Mouse (Mus musculus): ENCODE measurements around the gene Mon2.

Gene Mon2

DNA sequence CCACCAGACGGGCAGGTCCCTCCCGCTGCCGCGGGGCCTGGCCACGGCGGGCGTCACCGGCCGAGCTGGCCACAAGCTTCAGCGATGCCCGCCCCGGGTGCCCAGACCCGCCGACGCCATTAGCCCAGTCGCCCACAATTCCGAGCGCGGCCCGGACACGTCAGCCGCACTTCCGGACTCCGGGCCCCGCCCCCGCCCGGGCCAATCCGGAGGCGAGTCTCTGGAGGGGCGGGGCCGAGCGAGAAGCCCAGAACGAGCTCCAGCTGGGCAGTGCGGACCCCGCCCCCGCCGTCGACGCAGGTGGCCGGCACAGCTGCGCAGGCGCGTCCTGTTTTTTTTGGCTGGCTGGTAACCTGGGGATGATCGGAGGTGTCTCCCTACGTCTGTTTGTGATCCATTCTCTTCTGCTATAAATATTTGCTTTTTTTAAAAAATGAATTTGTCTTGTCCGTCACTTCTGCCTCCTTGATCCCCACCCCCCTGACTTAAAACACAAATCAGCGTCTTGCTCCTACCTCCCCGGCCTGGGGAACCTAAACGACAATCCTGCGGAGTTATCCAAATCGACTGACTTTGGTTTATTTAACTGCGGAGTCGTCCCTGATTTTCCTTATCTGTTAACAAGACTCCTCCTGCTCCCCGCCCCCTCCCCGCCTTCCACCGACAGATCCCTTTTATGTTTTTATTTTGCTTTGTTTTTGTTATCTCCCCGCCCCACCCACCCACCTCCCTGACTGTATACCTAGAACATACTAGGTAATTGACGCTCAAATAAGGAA, at the start of gene Mon2:
TSS of gene Mon2 (minus strand) at position 261 of the 779 bp plus-strand sequence.
- DNase-seq (ENCODE audit: low spot score in 2 of 2): peak; percentile 95 to 97

DNA sequence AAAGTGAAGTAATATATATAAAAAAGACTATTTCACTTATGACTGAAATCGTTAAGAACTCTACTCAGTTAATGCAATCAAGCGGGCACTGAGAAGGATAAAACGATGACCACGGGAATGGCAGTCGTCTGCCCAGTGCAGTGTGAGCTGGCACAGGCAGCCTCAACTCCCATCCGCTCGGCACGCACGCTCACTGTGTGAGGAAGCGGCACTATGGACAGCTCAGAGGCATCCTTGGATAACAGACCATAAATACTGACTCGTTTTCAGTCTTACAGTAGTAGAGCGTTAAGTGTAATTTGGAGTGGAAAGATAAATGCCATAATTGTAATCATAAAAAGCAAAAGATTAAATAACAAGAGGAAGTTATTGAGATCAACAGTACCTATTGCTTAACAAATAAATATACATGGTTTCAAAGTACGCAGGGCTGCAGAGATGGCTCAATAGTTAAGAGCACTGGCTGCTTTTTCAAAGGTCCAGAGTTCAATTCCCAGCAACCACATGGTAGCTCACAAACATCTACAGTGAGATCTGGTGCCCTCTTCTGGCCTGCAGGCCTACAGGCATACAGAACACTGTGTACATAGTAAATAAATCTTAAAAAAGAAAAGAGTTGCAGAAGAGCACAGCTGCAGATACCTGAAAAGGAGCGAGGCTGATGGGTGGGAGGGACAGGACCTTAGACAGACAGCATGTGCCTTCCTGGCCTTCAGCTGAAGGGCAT, 44.5 kb upstream of the Mon2 start:
- DNase-seq (ENCODE audit: low spot score in 2 of 2): no peak

GRCm38 (mm10) chr10:123116861-123117260, 40.6 kb upstream of the Mon2 start:
- no peak for DNase-seq (ENCODE audit: low spot score in 2 of 2)

DNA sequence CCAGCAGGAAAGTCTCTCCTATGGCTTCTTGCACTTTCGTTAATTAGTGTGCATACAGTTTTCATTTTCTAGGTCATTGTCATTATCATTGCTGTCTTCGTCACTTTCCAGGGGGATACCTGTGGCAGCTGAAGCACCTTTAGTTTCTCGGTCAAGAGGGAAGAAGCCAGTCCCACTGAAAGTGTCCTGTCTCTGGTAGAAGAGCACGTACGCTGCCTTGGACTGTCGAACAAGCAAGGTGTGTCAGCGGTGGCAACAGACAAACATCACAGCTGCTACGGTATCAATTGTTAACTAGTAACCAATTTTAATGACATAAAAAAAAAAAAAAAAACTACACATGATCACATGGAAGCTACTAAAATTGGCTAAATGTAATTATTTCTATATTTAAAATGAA, 37.2 kb upstream of the Mon2 start:
- no peak for DNase-seq (ENCODE audit: low spot score in 2 of 2)

GRCm38 (mm10) chr10:123112787-123113168, 36.5 kb upstream of the Mon2 start:
- DNase-seq (ENCODE audit: low spot score in 2 of 2): no peak

GRCm38 (mm10) chr10:123112056-123112786, 35.9 kb upstream of the Mon2 start:
- DNase-seq (ENCODE audit: low spot score in 2 of 2): no peak

DNA sequence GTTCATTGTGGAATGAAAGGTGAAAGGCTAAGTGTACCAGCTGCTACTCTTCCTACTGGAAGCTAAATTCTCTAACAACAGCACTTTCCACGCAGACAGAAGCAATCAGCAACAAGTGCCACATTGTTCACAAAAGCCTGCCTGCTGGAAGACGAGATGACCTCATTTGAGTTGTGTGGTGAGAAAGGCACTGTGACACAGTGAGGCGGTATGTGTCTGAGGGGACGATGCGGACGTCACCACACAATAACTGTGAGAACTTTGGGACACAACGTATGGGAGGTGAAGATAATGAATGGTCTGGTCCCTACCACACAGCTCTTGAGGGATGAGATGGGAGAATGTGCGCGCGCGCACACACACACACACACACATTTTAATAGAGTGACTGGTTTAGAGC, 34.2 kb upstream of the Mon2 start:
- no peak for DNase-seq (ENCODE audit: low spot score in 2 of 2)

DNA sequence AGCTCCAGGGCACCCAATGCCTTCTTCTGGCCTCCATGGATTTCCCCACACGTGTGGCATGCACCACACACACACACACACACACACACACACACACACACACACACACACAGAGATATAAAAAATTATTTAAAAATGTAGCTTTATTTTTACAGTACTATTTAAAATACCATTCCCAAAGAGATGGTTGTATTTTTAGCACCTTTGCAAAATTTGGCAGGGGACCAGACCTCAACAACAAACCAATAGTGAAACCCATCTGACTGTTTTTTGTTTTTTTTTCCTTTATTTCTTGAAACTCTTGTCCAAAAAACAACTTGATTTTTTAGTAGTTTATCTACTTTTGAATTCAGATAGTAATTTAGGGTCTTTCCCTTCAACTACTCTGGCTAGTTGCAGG, 32.2 kb upstream of the Mon2 start:
- DNase-seq (ENCODE audit: low spot score in 2 of 2): no peak

- DNase-seq (ENCODE audit: low spot score in 2 of 2): no peak
Measured at GRCm38 (mm10) chr10:123108121-123108520, 31.8 kb upstream of the Mon2 start.

- no peak for DNase-seq (ENCODE audit: low spot score in 2 of 2)
Measured at GRCm38 (mm10) chr10:123101303-123101702, 25.0 kb upstream of the Mon2 start.

GRCm38 (mm10) chr10:123100584-123100983, 24.3 kb upstream of the Mon2 start:
- DNase-seq (ENCODE audit: low spot score in 2 of 2): no peak

GRCm38 (mm10) chr10:123094504-123094903, 18.2 kb upstream of the Mon2 start:
- DNase-seq (ENCODE audit: low spot score in 2 of 2): no peak

GRCm38 (mm10) chr10:123092577-123092976, 16.3 kb upstream of the Mon2 start:
- DNase-seq (ENCODE audit: low spot score in 2 of 2): no peak

DNA sequence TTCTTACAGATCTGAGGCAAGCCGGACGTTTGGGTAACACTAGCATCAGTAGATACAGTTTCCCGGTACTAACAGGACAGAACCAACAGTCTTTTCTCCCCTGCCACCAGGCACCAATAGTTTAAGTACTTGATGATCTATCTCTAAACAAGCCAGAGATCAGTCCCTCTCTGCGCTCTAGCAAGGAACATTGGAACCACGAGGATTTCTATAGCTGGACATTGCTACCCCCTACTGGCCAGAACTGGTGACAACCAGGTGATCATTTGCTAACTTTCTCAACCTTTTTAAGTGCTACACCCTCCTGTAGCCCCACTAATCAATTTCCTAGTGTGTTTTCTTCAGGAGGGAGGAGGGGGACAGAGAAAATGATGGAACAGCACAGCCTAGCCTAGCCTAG, 15.4 kb upstream of the Mon2 start:
- DNase-seq (ENCODE audit: low spot score in 2 of 2): no peak

DNA sequence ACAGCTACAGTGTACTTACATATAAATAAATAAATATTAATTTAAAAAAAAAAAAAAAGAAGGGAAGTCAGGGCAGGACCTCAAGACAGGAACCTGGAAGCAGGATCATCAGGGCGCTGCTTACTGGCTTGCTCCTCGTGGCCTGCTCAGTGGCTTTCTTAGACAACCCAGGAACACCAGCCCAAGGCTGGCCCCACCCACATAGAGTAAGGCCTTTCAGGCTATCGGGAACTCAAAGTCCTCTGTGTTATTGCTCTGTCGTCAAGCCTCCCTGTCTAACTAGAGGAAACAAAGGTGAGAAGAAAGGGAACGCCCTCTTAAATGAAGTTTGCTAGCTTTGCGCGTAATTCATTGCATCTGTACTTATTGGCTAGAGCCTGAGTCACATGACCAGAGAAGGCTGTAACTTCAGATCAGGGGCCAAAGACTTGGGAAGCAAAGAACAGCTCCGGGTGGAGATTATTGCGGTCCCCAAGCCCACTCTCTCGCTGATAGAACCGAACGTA, 13.2 kb upstream of the Mon2 start:
- no peak for DNase-seq (ENCODE audit: low spot score in 2 of 2)

GRCm38 (mm10) chr10:123086847-123087246, 10.5 kb upstream of the Mon2 start:
- DNase-seq (ENCODE audit: low spot score in 2 of 2): no peak

- no peak for DNase-seq (ENCODE audit: low spot score in 2 of 2)
Measured at GRCm38 (mm10) chr10:123084900-123085641, 8.8 kb upstream of the Mon2 start.

- no peak for DNase-seq (ENCODE audit: low spot score in 2 of 2)
Measured at GRCm38 (mm10) chr10:123084307-123084706, 8.0 kb upstream of the Mon2 start.

DNA sequence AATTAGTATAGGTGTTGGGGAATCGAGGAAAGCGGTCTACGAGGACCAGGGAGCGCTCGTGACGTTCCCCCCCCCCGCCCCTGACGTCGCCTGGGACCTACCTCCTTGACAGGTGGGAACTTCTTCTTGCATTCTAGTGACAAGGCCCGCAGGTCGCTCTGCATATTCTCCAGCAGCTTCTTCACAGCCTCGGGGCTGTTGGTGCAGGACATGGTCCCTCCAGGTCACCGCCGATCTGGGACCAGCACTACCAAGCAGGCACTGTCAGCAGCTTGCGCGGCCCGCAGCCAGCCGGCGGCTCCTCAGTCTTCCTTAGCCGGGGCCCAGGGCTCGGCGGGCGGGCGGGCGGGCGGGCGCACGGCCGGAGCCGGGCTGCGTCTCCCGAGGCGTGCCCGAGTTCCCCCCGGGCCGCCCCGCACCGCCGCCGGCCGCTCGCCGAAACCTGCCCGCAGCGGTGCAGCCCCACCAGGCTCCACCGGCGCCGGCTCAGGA, 508 bp downstream of the Mon2 start:
- DNase-seq (ENCODE audit: low spot score in 2 of 2): no peak

DNA sequence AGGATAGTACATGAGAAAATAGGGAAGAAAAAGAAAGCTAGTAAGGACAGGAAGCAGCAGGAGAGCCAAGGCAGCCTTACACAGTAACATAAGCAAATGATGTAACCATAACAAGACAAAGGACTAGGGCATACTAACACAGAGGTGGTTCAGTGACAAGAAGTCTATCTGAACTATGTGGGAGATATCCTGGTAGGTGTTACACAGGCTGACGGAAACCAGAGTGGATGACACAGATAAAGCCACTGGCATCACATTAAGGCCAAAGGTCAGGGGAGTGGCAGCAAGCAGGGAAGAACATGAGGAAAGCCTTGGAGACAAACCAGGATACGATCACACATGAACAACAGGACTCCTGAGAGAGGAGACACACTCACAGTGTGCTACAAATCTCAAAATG, 4.3 kb downstream of the Mon2 start:
- DNase-seq (ENCODE audit: low spot score in 2 of 2): no peak

DNA sequence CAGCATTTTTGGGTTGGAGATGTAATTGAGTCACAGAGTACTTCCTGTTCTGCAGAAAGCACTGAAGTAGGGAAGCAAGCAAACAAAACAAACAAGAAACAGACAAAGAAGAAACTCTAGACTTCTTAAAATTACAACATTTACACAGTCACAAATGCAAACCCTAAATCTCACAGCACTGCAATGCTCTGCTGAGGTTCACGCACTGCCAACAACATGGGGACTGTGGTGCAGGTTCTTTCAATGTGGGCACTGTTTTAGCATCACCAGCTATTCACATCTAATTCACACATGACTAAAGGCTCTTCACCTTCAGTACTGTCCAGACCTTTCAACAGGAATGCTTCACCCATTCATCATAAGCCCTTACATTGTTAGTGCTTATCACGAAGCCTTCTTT, 13.3 kb downstream of the Mon2 start:
- DNase-seq (ENCODE audit: low spot score in 2 of 2): no peak

DNA sequence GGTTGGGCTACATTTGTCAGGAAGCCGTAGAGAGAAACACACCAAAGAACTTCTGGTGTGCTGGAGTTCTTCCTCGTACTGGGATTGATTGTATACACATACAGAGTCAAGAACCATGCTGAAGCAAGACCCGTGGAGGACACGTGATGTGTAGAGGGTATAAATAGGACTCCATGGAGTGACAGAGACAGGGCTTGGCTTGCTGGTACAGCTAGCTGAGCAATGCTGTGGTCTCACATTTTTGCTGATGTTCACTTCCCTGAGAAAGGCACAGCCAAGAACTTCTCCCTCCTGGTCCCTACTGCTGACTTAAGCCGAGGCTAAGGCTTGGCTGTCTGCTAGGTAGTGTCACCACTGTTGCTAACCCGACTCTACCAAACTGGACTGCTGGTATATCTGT, 15.5 kb downstream of the Mon2 start:
- DNase-seq (ENCODE audit: low spot score in 2 of 2): no peak
